ENCODE assay signal across 7 mouse cellular contexts in genomic region chr3:53657744-53658534, GRCm38 (mm10). TPM values are rescaled to one million over a fixed set of nuclear protein-coding genes. Genes with fewer than 3 reads are reported as not detected.
A peak's percentile ranks its signal among the peaks of the same experiment; 100 is the strongest.
DNase-seq lines count a peak whose midpoint lies in the region; ATAC-seq and TF ChIP-seq lines count a peak whose summit lies in the region.

No protein-coding gene starts in this region.

- ATAC-seq in intestine, embryonic 14.5 days (replicated peaks; ENCODE audit: low FRiP score, low TSS enrichment, low read depth): peak; percentile 6; the same call in 1 of the 2 replicates
- ATAC-seq in liver, postnatal 0 days: no peak

- peaks cover 29% of the 10 kb centered on the region for H3K9me3 ChIP-seq in forebrain, embryonic 10.5 days
- peaks cover 23% of the 10 kb centered on the region for H3K9me3 ChIP-seq in intestine, embryonic 14.5 days (ENCODE audit: control insufficient read depth, low read length)
- H3K9me3 ChIP-seq in liver, postnatal 0 days (ENCODE audit: low read length): no peaks in the 10 kb centered on the region

- H3K4me2 ChIP-seq in intestine, embryonic 14.5 days (ENCODE audit: low read length): peak overlapping the region; percentile 99
- peak overlapping the region; percentile 60 for H3K4me2 ChIP-seq in liver, postnatal 0 days (ENCODE audit: low read depth, low read length)

- no peaks in the 10 kb centered on the region for H3K36me3 ChIP-seq in testis, adult 2 months (ENCODE audit: control insufficient read depth, insufficient read depth, low read length)
- H3K36me3 ChIP-seq in forebrain, embryonic 10.5 days (replicated peaks): peaks cover 28% of the 10 kb centered on the region
- peaks cover 16% of the 10 kb centered on the region; the same call in 1 of the 2 replicates for H3K36me3 ChIP-seq in intestine, embryonic 14.5 days (ENCODE audit: control insufficient read depth, insufficient read depth, low read length)
- H3K36me3 ChIP-seq in liver, postnatal 0 days (replicated peaks; ENCODE audit: insufficient read depth, low read length): no peaks in the 10 kb centered on the region

- TF ChIP-seq EP300 in liver, postnatal 0 days (IDR thresholded peaks at IDR 0.05; ENCODE audit: low read depth): no peak

- H3K27me3 ChIP-seq in testis, adult 2 months (ENCODE audit: control insufficient read depth, insufficient read depth, low read length): no peaks in the 10 kb centered on the region
- peaks cover 48% of the 10 kb centered on the region for H3K27me3 ChIP-seq in forebrain, embryonic 10.5 days (ENCODE audit: poor library complexity, severe bottlenecking)
- H3K27me3 ChIP-seq in intestine, embryonic 14.5 days (replicated peaks; ENCODE audit: control insufficient read depth, insufficient read depth, low read length): peaks cover 15% of the 10 kb centered on the region
- H3K27me3 ChIP-seq in liver, postnatal 0 days (ENCODE audit: insufficient read depth, low read length): peaks cover 28% of the 10 kb centered on the region

- H3K4me3 ChIP-seq in testis, adult 2 months (ENCODE audit: control insufficient read depth, low read depth, low read length): peak overlapping the region; percentile 30; the same call in 1 of the 2 replicates
- peak overlapping the region; percentile 72 for H3K4me3 ChIP-seq in forebrain, embryonic 10.5 days
- peak overlapping the region; percentile 59 for H3K4me3 ChIP-seq in intestine, embryonic 14.5 days (ENCODE audit: low read depth, low read length)
- H3K4me3 ChIP-seq in liver, postnatal 0 days (ENCODE audit: low read depth, low read length): peak overlapping the region; percentile 42

- no peak for DNase-seq in testis, postnatal 10 days (ENCODE audit: low spot score)
- DNase-seq in forebrain, embryonic 10.5 days (ENCODE audit: extremely low spot score, low spot score): peak; percentile 42
- DNase-seq in intestine, embryonic 14.5 days (ENCODE audit: low spot score): peak; percentile 77
- DNase-seq in liver, postnatal 0 days: peak; percentile 27
- DNase-seq in retina, embryonic 14.5 days (ENCODE audit: low spot score): peak; percentile 72
- no peak for DNase-seq in thymus, postnatal 36 days

- TF ChIP-seq CTCF in testis, adult 2 months (IDR thresholded peaks at IDR 0.05; ENCODE audit: control insufficient read depth, insufficient read depth, insufficient replicate concordance, low read depth, low read length): no peak
- TF ChIP-seq CTCF in liver, postnatal 0 days (IDR thresholded peaks at IDR 0.05; ENCODE audit: low read depth): peak; percentile 58

- WGBS in forebrain, embryonic 10.5 days: under 1% methylated on average over 21 of the region's 21 CpGs
- WGBS in intestine, embryonic 14.5 days: under 1% methylated on average over 21 of the region's 21 CpGs
- WGBS in liver, postnatal 0 days (ENCODE audit: insufficient replicate concordance): 1% methylated on average over 21 of the region's 21 CpGs

- peaks cover 14% of the 10 kb centered on the region for H3K4me1 ChIP-seq in testis, adult 2 months (ENCODE audit: control insufficient read depth, insufficient read depth, low read length)
- peaks cover 29% of the 10 kb centered on the region for H3K4me1 ChIP-seq in forebrain, embryonic 10.5 days
- H3K4me1 ChIP-seq in intestine, embryonic 14.5 days (replicated peaks; ENCODE audit: control insufficient read depth, insufficient read depth, low read length): peaks cover 6% of the 10 kb centered on the region; the same call in 1 of the 2 replicates
- H3K4me1 ChIP-seq in liver, postnatal 0 days (ENCODE audit: insufficient read depth): peaks cover 6% of the 10 kb centered on the region; the same call in 1 of the 2 replicates

- no peak overlapping the region for H3K27ac ChIP-seq in testis, adult 2 months (ENCODE audit: control insufficient read depth, insufficient read depth, low read depth, low read length)
- peak overlapping the region; percentile 81; the same call in 1 of the 2 replicates for H3K27ac ChIP-seq in forebrain, embryonic 10.5 days
- no peak overlapping the region for H3K27ac ChIP-seq in intestine, embryonic 14.5 days (ENCODE audit: low read depth)
- H3K27ac ChIP-seq in liver, postnatal 0 days (ENCODE audit: low read depth): no peak overlapping the region

- TF ChIP-seq POLR2A in testis, adult 2 months (IDR thresholded peaks at IDR 0.05; ENCODE audit: control insufficient read depth, low read depth, low read length): no peak

- peak overlapping the region; percentile 23; the same call in 1 of the 2 replicates for H3K9ac ChIP-seq in intestine, embryonic 14.5 days (ENCODE audit: low read length)
- H3K9ac ChIP-seq in liver, postnatal 0 days (replicated peaks): no peak overlapping the region

RNA-seq across cellular contexts. Expression of gene Frem2, which starts 0.8 kb away (rescaled TPM):
- polyA plus RNA-seq in testis, adult 2 months (2012; rRNA removed): 0.79 and 0.98 TPM in 2 replicates
- 4.0 and 4.6 TPM in 2 replicates for polyA plus RNA-seq in forebrain, embryonic 10.5 days (2016; fragmentation: Nextera tagmentation; extraction: Ambion mirVana)
- polyA plus RNA-seq in intestine, embryonic 14.5 days (2014; fragmentation: Nextera tagmentation; extraction: Ambion mirVana): 14.2 and 14.4 TPM in 2 replicates
- 0.05 and 0.06 TPM in 2 replicates for polyA plus RNA-seq in liver, postnatal 0 days (2015; fragmentation: Nextera tagmentation; extraction: Ambion mirVana)

Comparison
In these comparisons a context has a peak if more than half of its experiments do, and no peak if none do; other contexts are left out.
1. DNase-seq: peak in forebrain, embryonic 10.5 days (single experiment), intestine, embryonic 14.5 days (single experiment), liver, postnatal 0 days (single experiment) and retina, embryonic 14.5 days (single experiment); none in testis, postnatal 10 days (single experiment) and thymus, postnatal 36 days (0 of 2).
2. Peak in every context shown above with its lines, with median percentiles within 50 percentile points of each other: H3K4me3 ChIP-seq.